Mouse (Mus musculus) mature B cell (primary cell): Measurements from ENCODE around the gene Sbk3.
"Not testable (repeated sequence)": the region's sequence is repeated elsewhere in the genome, so short reads cannot be mapped to it uniquely, and the experiment has no call there.

Experiments
- in situ Hi-C: fragments of 300-500 bp; cut with MboI; formaldehyde crosslinking; loops from 2 replicates; pipeline ENCODE4 v1.14.3; 2019

Gene Sbk3

GRCm38 (mm10) chr7:4971068-4971467, at the start of gene Sbk3:
Sbk3 (minus strand) TSS chr7:4971168.
- in situ Hi-C loops = no loop called here

GRCm38 (mm10) chr7:5020685-5021084, 49.7 kb upstream of the Sbk3 start:
- in situ Hi-C loops = no loop called here

- in situ Hi-C loops = no loop called here
Measured at GRCm38 (mm10) chr7:5020000-5020681, 49.2 kb upstream of the Sbk3 start, which contains the start of the genes Zfp865 and Ccdc106. Zfp865 (plus strand) TSS chr7:5020376. Ccdc106 (plus strand) TSS chr7:5020553.

GRCm38 (mm10) chr7:5019576-5019975, 48.6 kb upstream of the Sbk3 start:
- in situ Hi-C loops = not testable (repeated sequence)

DNA sequence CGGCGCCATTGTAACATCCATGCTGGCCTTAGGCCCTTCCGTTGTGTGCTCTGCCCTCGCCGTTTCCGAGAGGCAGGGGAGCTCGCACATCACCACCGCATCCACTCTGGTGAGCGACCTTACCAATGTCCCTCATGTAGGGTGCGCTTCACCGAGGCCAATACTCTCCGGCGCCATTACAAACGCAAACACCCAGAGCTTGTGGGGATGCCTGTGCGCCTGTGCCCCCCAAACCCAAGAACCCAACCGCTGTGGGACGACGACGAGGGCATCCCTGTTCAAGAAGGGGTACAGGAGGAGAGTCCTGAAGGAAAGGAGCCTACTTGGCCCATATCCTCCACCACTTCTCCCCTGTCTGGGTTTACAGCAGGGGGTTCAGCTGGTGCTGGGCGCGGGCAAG, 47.0 kb upstream of the Sbk3 start:
- in situ Hi-C loops = no loop called here

- in situ Hi-C loops = no loop called here
Measured at GRCm38 (mm10) chr7:5017352-5017751, 46.4 kb upstream of the Sbk3 start.

DNA sequence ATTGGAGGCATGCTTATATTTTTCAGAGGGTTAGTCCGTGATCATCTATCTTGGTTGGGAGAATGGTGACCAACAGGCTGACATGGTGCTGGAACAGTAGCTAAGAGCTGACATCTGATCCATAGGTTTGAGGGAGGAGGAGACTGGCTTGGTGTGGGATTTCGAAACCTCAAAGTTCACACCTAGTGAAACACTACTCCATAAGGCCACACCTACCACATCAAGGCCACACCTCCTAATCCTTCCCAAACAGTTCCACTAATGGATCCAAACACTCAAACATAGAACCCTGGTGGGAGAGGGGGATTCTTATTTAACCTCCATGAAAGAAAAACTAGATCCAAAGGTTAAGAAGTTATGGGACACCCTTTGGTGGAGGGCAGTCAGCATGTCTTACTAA, 46.0 kb upstream of the Sbk3 start:
- in situ Hi-C loops = no loop called here

GRCm38 (mm10) chr7:5016057-5016456, 45.1 kb upstream of the Sbk3 start:
- in situ Hi-C loops = no loop called here

DNA sequence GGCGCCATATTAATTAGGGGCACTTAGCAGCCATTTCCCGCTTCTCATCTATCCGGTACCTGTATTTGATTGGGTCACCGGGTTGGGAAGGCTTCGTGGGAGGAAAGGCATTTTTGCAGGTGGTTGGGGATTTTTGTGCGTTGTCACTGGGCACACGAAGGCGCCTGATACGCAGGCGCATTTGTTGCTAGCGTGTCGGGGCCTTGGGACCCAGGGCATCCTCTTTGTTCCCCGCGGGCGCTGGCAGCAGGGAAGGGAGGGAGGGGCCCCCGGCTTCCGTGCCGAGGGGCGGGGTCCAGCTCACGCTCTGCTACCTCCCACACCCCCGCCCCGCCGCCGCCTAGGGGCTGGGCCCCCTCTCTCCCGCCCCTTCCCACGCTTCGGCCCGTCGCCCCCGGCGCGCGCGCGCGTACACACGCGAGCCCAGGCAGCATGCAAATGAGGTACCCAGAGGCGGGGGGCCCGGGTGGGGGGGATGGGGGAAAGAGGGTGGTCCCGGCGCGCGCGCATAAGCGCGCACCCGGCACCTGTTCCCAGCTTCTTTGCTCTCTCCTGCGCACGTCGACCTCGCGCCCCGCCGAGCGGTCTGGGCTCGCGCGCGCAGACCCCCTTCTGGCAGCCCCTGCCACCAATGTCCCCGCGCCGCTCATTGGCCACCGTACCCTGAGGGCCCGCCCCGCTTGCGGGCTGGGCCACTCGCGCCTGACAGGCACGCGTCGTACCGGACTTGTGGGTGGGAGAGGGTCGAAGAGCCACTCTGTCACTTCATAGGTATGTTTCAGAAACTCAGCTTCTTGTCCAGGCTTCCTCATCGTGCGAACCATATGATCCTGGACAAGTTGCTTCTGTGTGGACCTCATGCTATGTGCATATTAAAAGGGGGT, 44.4 kb upstream of the Sbk3 start, which contains the start of gene Gm44973:
TSS of gene Gm44973 (plus strand) at position 379 of the 884 bp plus-strand sequence.
- in situ Hi-C loops = no loop called here

- in situ Hi-C loops = loop anchor here (5.0 kb wide), 1 partner anchor 33 kb away; no protein-coding TSS in a partner anchor
Measured at GRCm38 (mm10) chr7:5014251-5015117, 43.5 kb upstream of the Sbk3 start, which contains the start of the genes Zfp524 and Fiz1. Zfp524 (plus strand) TSS chr7:5014415. Fiz1 (minus strand) TSS chr7:5014697.

GRCm38 (mm10) chr7:5012681-5013513, 41.9 kb upstream of the Sbk3 start:
- in situ Hi-C loops = loop anchor here (5.0 kb wide), 1 partner anchor 34 kb away; no protein-coding TSS in a partner anchor

GRCm38 (mm10) chr7:5008229-5008628, 37.3 kb upstream of the Sbk3 start:
- in situ Hi-C loops = no loop called here

DNA sequence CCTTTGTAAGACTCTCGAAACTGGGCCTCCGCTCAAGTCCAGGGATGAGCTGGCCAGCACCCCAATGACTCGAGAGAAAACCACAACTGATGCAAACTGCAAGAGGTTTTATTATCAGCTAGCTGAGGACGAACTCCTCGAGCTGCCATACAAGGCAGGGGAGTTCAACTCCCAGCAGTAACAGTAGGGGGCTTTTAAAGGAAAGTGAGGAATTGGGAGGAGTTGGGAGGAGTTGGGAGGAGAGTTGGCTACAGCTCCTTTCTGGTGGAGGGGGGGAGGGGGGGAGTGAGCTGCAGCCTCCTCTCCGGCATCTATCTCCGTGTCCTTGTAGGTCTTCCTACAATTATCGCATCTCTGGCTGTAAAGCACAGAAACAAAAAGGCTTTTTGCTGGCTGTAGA, 31.9 kb upstream of the Sbk3 start:
- in situ Hi-C loops = not testable (repeated sequence)

DNA sequence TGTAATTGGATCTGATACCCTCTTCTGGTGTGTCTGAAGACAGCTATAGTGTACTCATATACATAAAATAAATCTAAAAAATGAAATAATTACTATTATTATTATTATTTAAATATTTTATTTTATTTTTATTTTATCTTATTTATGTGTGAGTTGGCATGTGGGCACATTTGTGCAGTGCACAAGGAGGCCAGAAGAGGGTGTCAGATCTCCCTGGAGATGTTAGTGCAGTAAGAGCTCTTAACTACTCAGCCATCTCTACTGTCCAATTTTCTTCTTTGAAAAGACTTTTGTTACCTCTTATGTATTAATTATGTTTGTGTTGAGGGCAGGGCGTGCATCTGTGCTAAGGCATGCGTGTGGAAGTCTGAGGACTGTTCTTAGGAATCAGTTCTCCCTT, 28.9 kb upstream of the Sbk3 start:
- in situ Hi-C loops = no loop called here

DNA sequence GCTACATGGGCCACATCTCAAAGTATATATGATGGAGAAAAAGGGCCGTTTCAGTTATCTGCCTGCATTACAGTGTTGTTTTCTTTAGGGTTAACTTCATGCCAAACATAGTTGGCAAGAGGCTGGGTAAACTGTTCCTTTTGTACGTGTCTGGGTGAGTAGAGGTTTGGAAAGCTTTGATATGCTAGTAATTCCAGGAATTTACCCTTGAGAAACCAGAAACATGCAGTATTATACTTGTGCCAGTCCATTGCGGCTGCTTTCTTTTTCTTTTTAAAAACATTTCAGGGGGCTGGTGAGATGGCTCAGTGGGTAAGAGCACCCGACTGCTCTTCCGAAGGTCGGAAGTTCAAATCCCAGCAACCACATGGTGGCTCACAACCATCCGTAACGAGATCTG, 26.0 kb upstream of the Sbk3 start:
- in situ Hi-C loops = no loop called here

DNA sequence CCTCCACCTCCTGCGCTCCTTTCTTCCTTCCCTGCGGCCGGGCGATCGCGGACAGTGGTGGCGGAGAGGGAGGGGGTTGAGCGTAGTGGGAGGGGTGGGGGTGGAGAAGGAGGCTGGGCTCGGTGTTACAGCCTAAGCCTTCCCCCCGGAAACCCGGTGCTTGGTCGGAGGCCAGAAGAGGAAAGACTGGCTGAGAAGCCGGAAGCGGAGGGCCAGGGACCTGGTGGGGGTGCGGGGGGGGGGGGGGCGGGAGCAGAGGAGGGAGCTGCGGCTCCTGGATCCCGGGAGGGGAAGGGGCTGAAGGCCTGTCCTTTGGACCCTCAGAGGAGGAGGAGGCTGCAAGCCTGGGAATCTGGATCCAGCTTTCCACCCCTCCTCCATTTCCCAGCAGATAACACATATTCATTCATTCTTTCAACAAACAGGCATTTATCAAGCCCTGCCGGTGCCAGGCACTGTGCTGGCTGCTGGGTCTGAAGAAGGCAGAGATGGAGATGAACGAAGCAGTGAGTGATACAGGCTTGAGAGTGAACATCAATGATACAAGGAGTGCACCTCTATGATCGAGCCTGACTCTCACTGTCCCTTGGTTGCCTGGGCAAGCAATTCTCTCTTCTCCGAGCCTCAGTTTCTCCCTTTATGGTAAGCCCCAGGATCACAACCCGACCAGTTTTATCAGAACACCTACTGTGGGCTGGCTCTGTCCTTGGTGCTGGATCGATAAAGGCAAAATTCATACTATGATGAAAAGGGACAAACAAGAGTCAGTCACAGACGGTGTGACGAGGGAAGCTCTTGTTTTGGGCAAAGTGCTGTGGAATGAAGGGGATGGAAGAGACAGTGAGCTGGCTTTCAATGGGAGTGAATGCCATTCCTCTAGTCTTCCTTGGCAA, 25.3 kb upstream of the Sbk3 start, which contains the start of gene Zfp579:
TSS of gene Zfp579 (minus strand) at position 156 of the 893 bp plus-strand sequence.
- in situ Hi-C loops = no loop called here

DNA sequence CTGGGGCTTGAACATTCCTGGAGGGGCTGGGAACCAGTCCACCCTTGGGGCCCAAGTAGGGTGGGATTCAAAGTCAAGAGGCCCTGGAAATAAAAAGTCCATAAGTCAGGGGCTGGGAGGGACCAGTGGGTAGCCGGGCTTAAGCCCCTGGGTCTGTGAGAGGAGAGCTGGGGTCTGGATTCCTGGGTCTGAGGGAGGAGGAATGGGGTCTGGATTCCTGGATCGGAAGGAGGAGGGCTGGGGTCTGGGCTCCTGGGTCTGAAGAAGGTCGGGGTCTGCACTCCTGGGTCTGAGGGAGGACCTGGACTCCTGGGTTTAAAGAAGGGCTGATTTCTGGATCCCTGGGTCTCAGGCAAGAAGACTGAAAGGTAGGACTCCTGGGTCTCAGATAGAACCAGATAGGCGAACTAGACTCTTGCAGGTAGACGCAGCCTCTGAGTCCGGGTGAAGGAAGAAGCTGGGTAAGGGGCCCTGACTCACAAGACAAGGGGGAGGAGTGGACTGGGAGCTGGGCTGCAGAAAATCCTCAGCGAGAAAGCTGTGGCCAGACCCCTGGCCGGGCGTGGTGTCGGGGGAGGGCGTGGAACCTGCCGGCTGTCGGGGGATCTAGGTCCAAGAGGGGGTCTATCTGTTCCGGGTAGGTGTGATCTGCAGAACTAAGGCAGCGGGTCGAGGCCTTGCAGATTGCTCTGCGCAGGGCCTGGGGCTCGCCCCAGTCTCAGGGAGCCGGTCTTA, 24.5 kb upstream of the Sbk3 start:
- in situ Hi-C loops = no loop called here

DNA sequence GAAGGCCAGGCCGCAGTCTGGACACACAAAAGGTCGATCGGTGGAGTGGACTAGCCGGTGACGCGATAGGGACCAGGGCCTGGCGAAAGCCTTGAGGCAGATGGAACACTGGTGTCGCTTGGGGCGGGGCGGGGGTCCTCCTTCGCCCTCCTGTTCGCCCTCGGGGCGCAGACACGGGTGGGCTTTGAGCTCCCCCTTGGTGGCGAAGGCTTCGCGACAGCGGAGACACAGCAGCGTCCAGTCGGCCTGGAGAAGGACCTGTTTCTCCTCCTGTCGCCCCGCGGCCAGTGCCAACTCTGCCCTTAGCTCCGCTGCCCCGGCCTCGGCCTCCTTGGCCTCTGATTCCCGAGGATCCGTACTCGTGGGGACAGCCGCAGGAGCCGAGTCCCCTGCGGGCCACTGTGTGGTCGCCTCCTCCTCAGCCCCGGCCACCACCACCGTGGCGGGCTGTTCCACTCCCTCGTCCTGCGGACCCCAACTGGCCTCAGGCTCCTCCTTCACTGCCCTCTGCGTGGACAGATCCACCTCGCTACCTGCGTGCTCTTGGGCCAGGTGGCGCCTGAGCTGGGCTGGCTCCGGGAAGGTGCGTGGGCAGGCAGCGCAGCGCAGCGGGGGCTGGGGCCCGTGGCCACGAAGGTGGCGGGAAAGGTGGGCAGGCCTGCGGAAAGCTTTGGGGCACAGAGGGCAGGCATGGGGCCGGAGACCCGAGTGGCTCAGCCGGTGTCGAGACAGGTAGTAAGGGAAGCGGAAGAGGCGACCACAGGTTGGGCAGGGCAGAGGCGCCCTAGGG, 23.2 kb upstream of the Sbk3 start:
- in situ Hi-C loops = no loop called here
